Mouse (Mus musculus): ENCODE measurements around the gene Gm20388. TPM values are rescaled to one million over a fixed set of nuclear protein-coding genes. Genes with fewer than 3 reads are reported as not detected.

Gm20388 gene
- polyA plus RNA-seq, 1 experiment = 10.6 TPM

DNA sequence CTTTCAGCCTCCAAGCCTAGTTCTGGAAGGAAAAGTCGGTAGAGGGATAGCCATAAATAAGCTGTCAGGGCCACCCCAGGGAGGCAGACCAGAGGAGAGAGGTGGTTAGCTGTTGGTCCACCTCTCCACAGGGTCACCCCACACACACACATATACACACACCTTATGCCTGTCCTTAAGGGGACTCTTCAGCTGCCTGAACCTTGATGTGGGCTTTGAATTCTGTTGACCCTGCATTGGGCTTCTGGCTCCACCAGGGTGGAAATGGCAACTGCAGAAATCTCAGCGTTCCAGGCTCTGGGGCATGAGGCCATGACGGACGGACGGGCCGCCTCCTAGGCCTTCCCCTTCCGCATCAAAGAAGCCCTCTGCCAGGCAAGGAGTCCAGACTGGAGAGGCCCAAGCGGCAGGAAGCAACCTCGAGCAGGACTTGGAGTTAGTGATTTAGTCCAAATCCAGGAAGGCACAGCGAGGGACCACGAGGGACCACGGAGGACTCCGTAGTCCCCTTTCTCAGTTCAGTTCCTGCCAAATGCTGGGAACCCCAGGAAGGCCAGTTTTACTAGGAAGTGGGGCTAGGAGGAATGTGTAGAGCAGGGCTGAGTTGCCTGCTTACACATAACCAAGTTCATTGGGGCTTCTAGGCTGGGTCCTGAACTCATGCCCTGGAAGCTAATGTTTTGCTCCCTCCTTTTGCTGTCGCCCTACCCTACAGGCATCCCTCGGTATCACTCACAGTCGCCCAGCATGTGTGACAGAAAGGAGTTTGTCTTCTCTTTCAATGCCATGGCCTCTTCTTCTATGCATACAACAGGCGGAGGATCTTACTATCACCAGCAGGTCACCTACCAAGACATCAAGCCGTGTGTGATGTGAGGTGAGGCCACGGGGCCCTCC, 1175.6 kb downstream of the Gm20388 start:
- WGBS = 55% methylated on average over 19 of the region's 19 CpGs

DNA sequence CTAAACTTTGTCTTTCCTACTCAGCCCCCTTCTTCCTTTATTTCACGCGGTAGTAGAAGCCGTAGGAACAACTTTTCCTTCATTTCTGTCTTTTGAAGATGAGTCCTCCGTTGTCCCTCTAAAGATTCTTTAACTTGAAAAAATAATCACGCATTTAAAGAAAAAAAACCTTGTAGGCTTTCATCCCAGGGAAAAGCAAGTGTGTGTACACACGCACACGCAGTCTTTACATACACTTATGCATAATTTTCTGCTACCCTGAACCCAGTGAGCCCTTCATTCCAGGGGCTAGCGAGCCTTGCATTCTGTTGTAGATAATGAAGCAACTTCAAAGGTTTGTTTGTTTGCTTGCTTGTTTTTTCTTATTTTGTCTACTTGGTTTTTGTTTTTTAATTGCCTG, 1177.6 kb downstream of the Gm20388 start:
- TF ChIP-seq CTCF (IDR thresholded peaks at IDR 0.05; ENCODE audit: control insufficient read depth, insufficient read depth, low read length) (no peak), POLR2A (IDR thresholded peaks at IDR 0.05; ENCODE audit: borderline replicate concordance, control insufficient read depth, low read depth, low read length) (no peak)
- Histone ChIP-seq H3K4me1 (ENCODE audit: control insufficient read depth, insufficient read depth, low read length) (no peaks in the 10 kb centered on the region), H3K4me3 (replicated peaks; ENCODE audit: control insufficient read depth, low read depth, low read length) (no peak overlapping the region), H3K27ac (ENCODE audit: control insufficient read depth, insufficient read depth, low read depth, low read length, poor library complexity) (no peak overlapping the region)
- WGBS = 29% methylated on average over 8 of the region's 8 CpGs

More for the DNA sequence above, 1175.6 kb downstream of the Gm20388 start:
- Histone ChIP-seq H3K4me1 (ENCODE audit: control insufficient read depth, insufficient read depth, low read length) (no peaks in the 10 kb centered on the region), H3K4me3 (replicated peaks; ENCODE audit: control insufficient read depth, low read depth, low read length) (no peak overlapping the region), H3K27ac (ENCODE audit: control insufficient read depth, insufficient read depth, low read depth, low read length, poor library complexity) (no peak overlapping the region)
- TF ChIP-seq POLR2A (IDR thresholded peaks at IDR 0.05; ENCODE audit: borderline replicate concordance, control insufficient read depth, low read depth, low read length) = no peak
- TF ChIP-seq CTCF (IDR thresholded peaks at IDR 0.05; ENCODE audit: control insufficient read depth, insufficient read depth, low read length) = no peak

DNA sequence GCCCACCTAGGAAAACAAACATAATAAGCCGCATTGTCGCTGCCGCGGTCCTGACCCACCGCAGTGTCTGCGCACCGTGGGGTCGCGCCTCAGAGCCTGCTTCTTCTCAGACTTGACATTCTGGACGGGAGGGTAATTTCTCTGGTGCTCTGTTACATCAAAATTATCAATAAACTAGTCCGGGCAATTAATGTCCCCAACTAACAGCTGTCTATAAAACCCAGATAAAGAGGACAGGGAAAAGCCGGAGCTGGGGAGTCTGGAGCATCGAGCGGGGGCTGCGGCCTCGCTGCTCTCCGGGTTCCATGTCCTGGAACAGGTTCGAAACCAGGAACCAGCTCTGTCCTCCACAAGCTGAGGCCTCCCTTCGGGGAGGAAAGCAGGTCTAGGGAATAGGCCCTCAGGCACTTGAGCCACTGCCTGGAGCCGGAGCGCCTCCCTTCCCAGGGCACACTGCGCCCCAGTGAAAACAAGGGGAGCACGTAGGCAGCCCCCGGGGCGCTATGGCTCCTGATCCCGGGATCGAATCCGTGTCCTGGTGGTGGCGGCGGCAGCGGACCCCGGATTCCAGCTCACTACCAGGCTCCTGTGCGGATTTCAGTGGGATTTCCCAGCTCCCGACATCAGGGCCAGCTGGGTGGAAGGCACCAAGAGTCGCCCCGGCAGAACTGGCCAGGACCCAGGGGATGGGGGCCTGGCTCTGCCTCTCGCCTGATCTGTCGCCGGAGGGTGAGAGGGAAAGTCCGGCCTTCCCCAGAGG, 1178.4 kb downstream of the Gm20388 start:
- Histone ChIP-seq H3K4me1 (ENCODE audit: control insufficient read depth, insufficient read depth, low read length) (no peaks in the 10 kb centered on the region), H3K4me3 (replicated peaks; ENCODE audit: control insufficient read depth, low read depth, low read length) (no peak overlapping the region), H3K27ac (ENCODE audit: control insufficient read depth, insufficient read depth, low read depth, low read length, poor library complexity) (no peak overlapping the region)
- TF ChIP-seq CTCF (IDR thresholded peaks at IDR 0.05; ENCODE audit: control insufficient read depth, insufficient read depth, low read length) (no peak), POLR2A (IDR thresholded peaks at IDR 0.05; ENCODE audit: borderline replicate concordance, control insufficient read depth, low read depth, low read length) (no peak)
- 14% methylated on average over 40 of the region's 40 CpGs for WGBS

GRCm38 (mm10) chr8:121089631-121090380, 1179.2 kb downstream of the Gm20388 start:
- 12% methylated on average over 32 of the region's 32 CpGs for WGBS
- no peak overlapping the region for H3K4me3 ChIP-seq (replicated peaks; ENCODE audit: control insufficient read depth, low read depth, low read length)
- no peak for TF ChIP-seq POLR2A (IDR thresholded peaks at IDR 0.05; ENCODE audit: borderline replicate concordance, control insufficient read depth, low read depth, low read length)
- TF ChIP-seq CTCF (IDR thresholded peaks at IDR 0.05; ENCODE audit: control insufficient read depth, insufficient read depth, low read length) = no peak
- no peak overlapping the region for H3K27ac ChIP-seq (ENCODE audit: control insufficient read depth, insufficient read depth, low read depth, low read length, poor library complexity)
- no peaks in the 10 kb centered on the region for H3K4me1 ChIP-seq (ENCODE audit: control insufficient read depth, insufficient read depth, low read length)

DNA sequence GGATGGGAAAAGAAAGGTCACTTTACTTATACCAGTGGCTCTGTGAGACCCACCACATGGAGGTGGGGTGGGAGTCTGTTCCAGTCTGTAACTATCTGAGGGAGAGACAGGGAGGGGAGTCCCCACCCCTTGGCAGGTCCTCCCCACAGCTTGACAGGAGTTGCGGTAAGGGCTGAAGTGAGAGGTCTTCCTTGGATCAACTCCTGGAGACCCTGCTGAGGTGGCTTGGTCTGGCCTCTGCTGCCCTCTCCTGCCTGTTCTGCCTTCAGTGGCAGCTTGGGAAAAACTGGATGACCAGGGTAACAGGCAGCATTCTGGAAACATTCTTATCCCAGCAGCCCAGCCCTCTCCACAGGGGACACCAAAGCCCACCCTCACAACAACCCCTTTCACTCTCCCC, 1180.1 kb downstream of the Gm20388 start:
- TF ChIP-seq CTCF (IDR thresholded peaks at IDR 0.05; ENCODE audit: control insufficient read depth, insufficient read depth, low read length) (no peak), POLR2A (IDR thresholded peaks at IDR 0.05; ENCODE audit: borderline replicate concordance, control insufficient read depth, low read depth, low read length) (no peak)
- Histone ChIP-seq H3K4me1 (ENCODE audit: control insufficient read depth, insufficient read depth, low read length) (no peaks in the 10 kb centered on the region), H3K27ac (ENCODE audit: control insufficient read depth, insufficient read depth, low read depth, low read length, poor library complexity) (no peak overlapping the region), H3K4me3 (replicated peaks; ENCODE audit: control insufficient read depth, low read depth, low read length) (no peak overlapping the region)
- 26% methylated on average over 1 of the region's 1 CpGs for WGBS

GRCm38 (mm10) chr8:121092141-121092540, 1181.5 kb downstream of the Gm20388 start:
- TF ChIP-seq CTCF (IDR thresholded peaks at IDR 0.05; ENCODE audit: control insufficient read depth, insufficient read depth, low read length) (no peak), POLR2A (IDR thresholded peaks at IDR 0.05; ENCODE audit: borderline replicate concordance, control insufficient read depth, low read depth, low read length) (no peak)
- Histone ChIP-seq H3K27ac (ENCODE audit: control insufficient read depth, insufficient read depth, low read depth, low read length, poor library complexity) (no peak overlapping the region), H3K4me1 (ENCODE audit: control insufficient read depth, insufficient read depth, low read length) (no peaks in the 10 kb centered on the region), H3K4me3 (replicated peaks; ENCODE audit: control insufficient read depth, low read depth, low read length) (no peak overlapping the region)
- WGBS = 20% methylated on average over 6 of the region's 6 CpGs

- WGBS = 2% methylated on average over 16 of the region's 16 CpGs
- Histone ChIP-seq H3K27ac (ENCODE audit: control insufficient read depth, insufficient read depth, low read depth, low read length, poor library complexity) (no peak overlapping the region), H3K4me1 (ENCODE audit: control insufficient read depth, insufficient read depth, low read length) (no peaks in the 10 kb centered on the region), H3K4me3 (replicated peaks; ENCODE audit: control insufficient read depth, low read depth, low read length) (no peak overlapping the region)
- no peak for TF ChIP-seq POLR2A (IDR thresholded peaks at IDR 0.05; ENCODE audit: borderline replicate concordance, control insufficient read depth, low read depth, low read length)
- TF ChIP-seq CTCF (IDR thresholded peaks at IDR 0.05; ENCODE audit: control insufficient read depth, insufficient read depth, low read length) = peak; percentile 80
These were observed 1182.0 kb downstream of the Gm20388 start for GRCm38 (mm10) chr8:121092627-121093026.

DNA sequence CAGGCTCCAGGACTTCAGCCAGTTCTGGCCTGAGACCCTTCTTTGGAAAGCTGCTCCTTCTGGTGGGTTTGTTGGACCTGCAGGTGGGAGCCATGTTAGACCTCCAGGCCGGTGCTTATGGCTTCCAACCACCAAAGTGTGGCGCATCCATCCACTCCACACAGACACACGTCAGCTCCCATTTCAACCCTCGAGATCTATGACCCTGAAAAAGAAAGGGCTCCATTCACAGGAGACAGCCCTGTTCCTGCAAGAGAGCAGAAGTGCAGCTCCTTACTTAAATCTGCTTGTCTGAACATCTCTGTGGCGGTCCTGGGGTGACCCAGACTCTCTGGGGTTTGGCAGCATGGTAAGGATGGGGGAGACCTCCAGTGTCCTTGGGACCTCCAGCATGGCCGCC, 1182.9 kb downstream of the Gm20388 start:
- no peak overlapping the region for H3K27ac ChIP-seq (ENCODE audit: control insufficient read depth, insufficient read depth, low read depth, low read length, poor library complexity)
- H3K4me3 ChIP-seq (replicated peaks; ENCODE audit: control insufficient read depth, low read depth, low read length) = no peak overlapping the region
- H3K4me1 ChIP-seq (ENCODE audit: control insufficient read depth, insufficient read depth, low read length) = no peaks in the 10 kb centered on the region
- WGBS = 53% methylated on average over 6 of the region's 6 CpGs
- TF ChIP-seq CTCF (IDR thresholded peaks at IDR 0.05; ENCODE audit: control insufficient read depth, insufficient read depth, low read length) (no peak), POLR2A (IDR thresholded peaks at IDR 0.05; ENCODE audit: borderline replicate concordance, control insufficient read depth, low read depth, low read length) (no peak)

Data from bone marrow, adult 2 months (tissue).